Mouse (Mus musculus) embryonic stem cell, embryonic (primary cell): Measurements from ENCODE around the gene Pkn2.

Experiments
- CTCF ChIA-PET, 4 experiments: fragments of 300-600 bp in 2 of 4; fragments of 350-600 bp in 2 of 4; sonication (Branson Sonifier 250); formaldehyde crosslinking; loops; one replicate each; lab custom pipeline; 2022; ENCODE audit warnings: inconsistent platforms in 2 of 4; lab: Charles Lee
- POLR2A ChIA-PET, 4 experiments: fragments of 300-600 bp in 2 of 4; fragments of 350-600 bp in 2 of 4; sonication (Branson Sonifier 250); formaldehyde crosslinking; loops; one replicate each; lab custom pipeline; 2022; ENCODE audit warnings: antibody characterized with exemption in 4 of 4, inconsistent platforms in 1 of 4; lab: Charles Lee

Pkn2 gene

DNA sequence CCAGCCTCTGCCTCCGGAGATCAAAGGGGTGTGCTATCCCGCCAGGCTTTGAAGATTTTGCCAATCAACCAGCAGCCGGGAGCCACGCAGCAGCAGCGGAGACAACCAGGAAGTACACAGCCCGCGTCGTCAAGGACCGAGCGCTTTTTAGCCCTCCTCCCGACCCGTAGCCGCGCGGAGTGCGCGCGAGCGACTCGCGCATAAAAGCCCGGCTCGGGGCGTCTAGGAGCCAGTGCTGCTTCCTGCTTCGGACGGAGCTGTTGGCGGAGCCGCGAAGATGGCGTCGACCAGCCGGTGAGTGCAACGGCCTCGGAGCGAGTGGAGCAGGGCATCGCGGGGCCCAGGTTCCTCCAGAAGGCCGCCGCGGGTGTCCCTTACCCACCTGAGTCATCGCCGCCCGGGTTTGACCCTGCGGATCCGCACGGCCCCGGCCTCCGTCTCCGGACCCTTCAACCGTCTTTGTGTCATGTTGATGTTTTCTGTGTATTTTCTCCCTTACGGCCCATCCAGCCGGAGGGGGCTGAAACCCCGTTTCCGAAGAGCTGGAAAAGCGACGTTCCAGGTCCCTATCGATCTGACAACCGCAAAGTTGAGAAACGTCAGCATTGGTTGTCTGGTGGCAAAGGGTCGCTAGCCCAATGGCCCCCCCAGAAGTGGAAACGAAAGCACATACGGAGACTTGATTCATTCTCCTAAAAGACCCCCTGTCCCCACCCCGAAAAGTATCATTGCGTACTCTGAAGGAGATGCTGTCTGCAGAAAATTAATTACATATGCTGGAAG is 116.6 kb downstream of the Pkn2 start, which contains the start of gene Gtf2b:
Gene Gtf2b, plus strand, starts transcription at position 51 of the 783 bp plus-strand sequence.
- ChIA-PET POLR2A (interaction anchor here (0.6 to 5.3 kb wide), 62 partner anchors 8 to 374 kb away, joined by 3 to 25 read pairs (median 4); partner anchors contain the start of genes Pkn2 (in 3 of the 4), Kyat3 (in 2 of the 4) and Gbp7 (in 1 of the 4)), CTCF (no interaction called here)

GRCm38 (mm10) chr3:142760356-142760755 is 121.4 kb downstream of the Pkn2 start:
- CTCF ChIA-PET = no interaction called here
- POLR2A ChIA-PET = interaction anchor here in 2 of 4 experiments (0.7 to 1.1 kb wide), 2 partner anchors 9 to 30 kb away, joined by 3 read pairs; no protein-coding TSS in a partner anchor

DNA sequence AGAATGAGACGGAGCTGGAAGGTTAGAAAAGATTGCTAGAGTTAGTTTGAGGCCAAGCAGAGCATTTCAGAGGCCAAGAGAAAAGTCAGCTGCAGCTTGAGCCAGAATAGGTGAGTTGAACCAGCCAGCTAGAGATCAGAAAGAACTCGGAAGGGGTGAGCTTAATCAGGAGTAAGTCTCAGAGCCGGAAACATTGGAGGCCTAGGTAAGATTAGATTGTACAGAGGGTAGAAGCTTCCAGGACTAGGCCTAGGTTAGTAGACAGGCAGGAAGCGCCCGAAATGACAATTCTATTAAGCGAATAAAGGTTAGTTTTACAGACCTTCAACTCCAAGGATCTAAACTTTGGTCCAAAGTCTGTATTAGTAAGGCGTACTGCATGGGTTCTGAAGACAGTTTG is 123.2 kb downstream of the Pkn2 start:
- CTCF ChIA-PET = interaction anchor here in 2 of 4 experiments (0.7 to 1.5 kb wide), 3 partner anchors 11 to 50 kb away, joined by 3 to 4 read pairs (median 4); no protein-coding TSS in a partner anchor

DNA sequence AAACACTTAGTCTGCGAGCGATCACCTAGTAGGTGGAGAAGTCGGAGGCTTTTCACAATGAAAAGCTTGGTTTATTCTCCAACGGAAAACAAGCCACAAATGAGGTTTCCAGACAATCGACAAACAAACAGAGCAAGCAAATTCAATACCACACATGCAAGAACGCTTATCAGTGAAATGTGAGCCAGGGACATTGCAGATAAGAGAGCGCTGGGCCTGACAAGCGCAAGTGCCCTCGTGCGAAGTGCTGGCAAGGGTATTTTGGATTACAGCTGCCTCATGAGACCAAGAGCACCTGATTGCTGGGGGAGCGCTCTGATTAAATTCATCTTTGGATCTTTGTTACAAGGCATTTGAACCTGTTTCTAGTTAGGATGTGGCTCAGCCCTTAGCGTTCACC is 124.0 kb downstream of the Pkn2 start:
- CTCF ChIA-PET = interaction anchor here in 2 of 4 experiments (0.7 to 1.5 kb wide), 3 partner anchors 10 to 49 kb away, joined by 3 to 4 read pairs (median 4); no protein-coding TSS in a partner anchor
- POLR2A ChIA-PET = interaction anchor here in 2 of 4 experiments (1.2 to 2.5 kb wide), 7 partner anchors 8 to 124 kb away, joined by 3 to 15 read pairs (median 5); partner anchors contain the start of gene Pkn2 (in 1 of the 2)

More for the DNA sequence above, 123.2 kb downstream of the Pkn2 start:
- POLR2A ChIA-PET = interaction anchor here in 2 of 4 experiments (1.1 to 2.5 kb wide), 7 partner anchors 9 to 123 kb away, joined by 3 to 15 read pairs (median 5); partner anchors contain the start of gene Pkn2 (in 1 of the 2)

- ChIA-PET CTCF (no interaction called here), POLR2A (interaction anchor here in 3 of 4 experiments (1.1 to 2.7 kb wide), 3 partner anchors 9 to 10 kb away, joined by 3 to 14 read pairs (median 4); partner anchors contain the start of gene Gtf2b (in 2 of the 3))
Observed at GRCm38 (mm10) chr3:142755132-142755867, 126.5 kb downstream of the Pkn2 start.

DNA sequence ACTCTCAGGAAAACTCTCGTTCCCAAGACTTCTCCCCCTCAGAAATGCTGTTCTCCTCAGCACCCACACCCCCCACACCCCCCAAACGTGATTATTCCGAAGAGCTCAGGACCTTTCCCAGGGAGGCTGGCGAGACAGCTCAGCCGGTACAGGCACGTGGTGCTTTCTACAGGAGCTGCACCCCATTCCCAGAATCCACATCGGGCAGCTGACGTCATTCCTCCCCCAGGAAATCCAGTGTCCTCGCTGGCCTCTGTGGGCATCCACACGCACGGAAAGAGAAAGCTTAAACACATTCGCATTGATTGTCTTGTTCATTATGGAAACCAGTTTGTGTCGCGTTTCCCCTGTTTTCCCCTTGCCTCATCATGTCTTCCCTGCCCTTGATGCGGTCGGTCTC is 132.7 kb downstream of the Pkn2 start:
- CTCF ChIA-PET = interaction anchor here in 3 of 4 experiments (0.7 to 2.9 kb wide), 4 partner anchors 40 to 467 kb away, joined by 3 to 7 read pairs (median 4); no protein-coding TSS in a partner anchor
- POLR2A ChIA-PET = interaction anchor here in 3 of 4 experiments (0.6 to 3.1 kb wide), 12 partner anchors 10 to 209 kb away, joined by 3 to 17 read pairs (median 8); partner anchors contain the start of genes Gtf2b (in 3 of the 3) and Kyat3 (in 1 of the 3)

DNA sequence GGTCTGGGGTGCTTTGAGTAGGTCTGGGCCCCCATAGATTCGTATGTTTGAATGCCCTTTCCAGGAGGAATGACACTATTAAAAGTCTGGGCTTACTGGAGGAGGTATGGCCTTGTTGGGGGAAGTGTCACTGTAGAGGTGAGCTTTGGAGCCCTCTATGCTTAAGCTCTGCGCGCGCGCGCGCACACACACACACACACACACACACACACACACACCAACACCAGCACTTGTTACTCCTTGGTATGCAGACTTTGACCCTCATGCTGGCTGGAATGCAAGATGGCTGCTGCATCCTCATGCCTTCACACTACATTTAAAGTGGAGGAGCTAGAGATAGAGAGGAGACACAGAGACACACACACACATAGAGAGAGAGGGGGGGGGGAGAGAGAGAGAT is 134.1 kb downstream of the Pkn2 start:
- ChIA-PET CTCF (interaction anchor here in 3 of 4 experiments (0.6 to 2.9 kb wide), 5 partner anchors 10 to 52 kb away, joined by 3 to 10 read pairs (median 3); no protein-coding TSS in a partner anchor), POLR2A (interaction anchor here in 3 of 4 experiments (0.6 to 2.8 kb wide), 6 partner anchors 8 to 1133 kb away, joined by 3 to 14 read pairs (median 4); partner anchors contain the start of gene Gtf2b (in 1 of the 3))

DNA sequence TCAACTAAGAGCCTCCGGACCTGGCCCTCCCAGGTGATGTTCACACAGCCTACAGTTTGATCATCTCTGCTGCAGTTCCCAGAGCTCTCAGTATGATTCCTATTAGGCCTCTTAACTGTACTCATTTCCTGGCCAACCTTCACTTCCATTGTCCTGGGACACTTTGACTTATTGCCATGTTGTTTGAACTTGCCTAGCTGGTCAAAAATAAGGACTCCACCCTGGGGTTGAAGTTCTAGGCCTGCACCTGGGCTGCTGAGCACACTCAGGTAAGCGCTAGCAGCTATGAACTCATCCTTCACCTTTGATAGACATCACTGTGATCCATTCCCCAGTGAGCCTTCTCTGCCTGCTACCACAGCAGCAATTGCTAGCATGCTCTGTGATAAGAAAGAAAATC is 136.7 kb downstream of the Pkn2 start:
- POLR2A ChIA-PET = interaction anchor here (0.8 to 2.9 kb wide), 9 partner anchors 13 to 45 kb away, joined by 3 to 22 read pairs (median 4); partner anchors contain the start of genes Gtf2b (in 3 of the 4) and Kyat3 (in 1 of the 4)

GRCm38 (mm10) chr3:142743973-142744898 is 137.6 kb downstream of the Pkn2 start:
- ChIA-PET CTCF (interaction anchor here in 3 of 4 experiments (0.6 to 1.8 kb wide), 7 partner anchors 10 to 582 kb away, joined by 3 to 7 read pairs (median 3); partner anchors contain the start of gene Kyat3 (in 1 of the 3)), POLR2A (interaction anchor here (0.8 to 2.9 kb wide), 9 partner anchors 14 to 44 kb away, joined by 3 to 22 read pairs (median 4); partner anchors contain the start of genes Gtf2b (in 3 of the 4) and Kyat3 (in 1 of the 4))

More for the DNA sequence above, 136.7 kb downstream of the Pkn2 start:
- CTCF ChIA-PET = interaction anchor here in 3 of 4 experiments (0.6 to 1.8 kb wide), 9 partner anchors 18 to 581 kb away, joined by 3 to 7 read pairs (median 3); partner anchors contain the start of gene Kyat3 (in 1 of the 3)
